Comparison of ENCODE assay signal across 8 mouse cellular contexts in the genomic region with DNA sequence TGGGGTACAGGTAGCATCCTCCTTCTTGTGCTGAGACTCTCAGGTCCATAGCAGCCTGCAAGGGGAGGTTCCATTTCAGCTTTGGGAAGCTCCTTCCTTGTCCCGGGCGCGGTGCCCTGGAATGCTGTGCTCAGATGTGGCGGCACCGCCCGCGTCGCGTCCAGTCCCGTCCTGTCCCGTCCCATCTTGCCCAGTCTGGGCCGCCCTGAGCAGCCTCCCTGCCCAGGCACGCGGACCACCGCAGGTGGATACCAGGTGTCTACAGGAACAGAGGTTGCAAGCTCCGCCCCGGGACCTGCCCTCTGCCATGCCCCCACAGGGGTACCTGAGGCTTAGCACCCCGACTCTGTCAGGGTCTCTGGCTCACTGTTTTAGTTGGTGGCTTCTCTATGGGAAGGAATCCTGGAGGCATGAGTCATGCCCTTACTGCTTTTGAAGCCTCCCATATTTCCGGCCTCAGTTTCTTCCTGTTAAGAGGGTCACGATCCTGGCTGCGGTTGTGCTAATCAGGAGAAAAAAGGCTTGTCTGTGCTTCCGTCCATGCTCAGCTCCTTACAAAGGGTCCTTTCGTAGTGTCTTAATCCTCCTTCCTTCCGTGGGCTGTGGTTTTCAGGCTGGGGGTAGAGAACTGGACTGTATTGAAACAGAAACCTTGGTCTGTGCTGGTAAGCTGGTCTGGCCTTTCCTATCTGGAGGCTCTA. TPM values are rescaled to one million over a fixed set of nuclear protein-coding genes. Genes with fewer than 3 reads are reported as not detected.
DNase-seq lines count a peak whose midpoint lies in the region; TF ChIP-seq lines count a peak whose summit lies in the region.
"Had no signal": no experiment of that assay in that cellular context is flagged by ENCODE, and none has a peak within 500 bp of the region (broad histone marks: within the 10 kb centered on the region; RNA-seq: fewer than 3 reads in every experiment).

No protein-coding gene starts in this region.

- H3K4me1 ChIP-seq in E14TG2a.4 (replicated peaks; ENCODE audit: low read depth, low read length) = peaks cover 12% of the 10 kb centered on the region

- peak overlapping the region; percentile 65 for H3K4me3 ChIP-seq in E14TG2a.4 (replicated peaks; ENCODE audit: low read length)

- DNase-seq in c-Kit-positive CD71-negative TER-119-negative erythroid progenitor cells, embryonic 14.5 days (ENCODE audit: low read depth) = peak; percentile 56
- peak; percentile 41 to 69 for DNase-seq in kidney, postnatal 25 days
- DNase-seq in lung, postnatal 36 days = peak; percentile 51
- DNase-seq in adrenal gland, postnatal 10 days = no peak
- no peak for DNase-seq in layer of hippocampus, postnatal 14 days (ENCODE audit: low spot score in 2 of 2)
- no peak for DNase-seq in right cerebral cortex, postnatal 10 days (ENCODE audit: low spot score in 2 of 2)
- DNase-seq: adrenal gland, adult 2 months had no signal

- peaks cover 43% of the 10 kb centered on the region for H3K27me3 ChIP-seq in E14TG2a.4 (ENCODE audit: insufficient read depth, low read length)

- no peak for TF ChIP-seq CTCF in E14TG2a.4 (conservative IDR thresholded peaks at IDR 0.05; ENCODE audit: low read length)

- H3K36me3 ChIP-seq in E14TG2a.4 (ENCODE audit: insufficient read depth, low read length) = no peaks in the 10 kb centered on the region

- H3K9me3 ChIP-seq in E14TG2a.4 (ENCODE audit: low read length) = peaks cover 6% of the 10 kb centered on the region

RNA-seq across cellular contexts. Expression of gene Krt80, which starts 33.3 kb away (rescaled TPM):
- total RNA-seq in adrenal gland, postnatal 10 days (2021) = under 1 TPM; 0.75 to 0.76 TPM
- total RNA-seq in layer of hippocampus, postnatal 14 days (2021) = under 1 TPM in 1 of 2 experiments, not detected in 1; 0.10 TPM

RNA-seq across cellular contexts. Expression of gene 6030408B16Rik, which starts 43.6 kb away (rescaled TPM):
- total RNA-seq in adrenal gland, postnatal 10 days (2021) = 1 to 10 TPM; 1.0 to 2.4 TPM
- total RNA-seq in layer of hippocampus, postnatal 14 days (2021) = under 1 TPM; 0.28 to 0.69 TPM

RNA-seq across cellular contexts. Expression of gene Atg101, which starts 52.6 kb away (rescaled TPM):
- 100 to 1,000 TPM in 1 of 2 experiments, 10 to 100 TPM in 1; 36.6 to 103 TPM for total RNA-seq in adrenal gland, postnatal 10 days (2021)
- total RNA-seq in layer of hippocampus, postnatal 14 days (2021) = 10 to 100 TPM; 45.9 to 47.3 TPM

Comparison
In these comparisons a context has a peak if more than half of its experiments do, and no peak if none do; other contexts are left out.
1. DNase-seq: peak in c-Kit-positive CD71-negative TER-119-negative erythroid progenitor cells, embryonic 14.5 days (single experiment), kidney, postnatal 25 days (2 of 2) and lung, postnatal 36 days (single experiment); none in adrenal gland, postnatal 10 days (single experiment), layer of hippocampus, postnatal 14 days (0 of 2) and right cerebral cortex, postnatal 10 days (0 of 2).